Mouse (Mus musculus) spleen, adult 2 months (tissue): Measurements from ENCODE around the gene Afg1l. TPM values are rescaled to one million over a fixed set of nuclear protein-coding genes. Genes with fewer than 3 reads are reported as not detected.

Source experiments
- DNase-seq, 2 experiments: peaks; one replicate each; pipeline versions ENCODE4 v3.0.0 to v3.0.0-alpha.2; 2012 to 2021; ENCODE audit warnings: low spot score in 2 of 2, low read depth in 1 of 2
- H3K27ac ChIP-seq: fragments of 200-500 bp; 2 replicates; pipeline ENCODE4 v1.5.1; 2012; ENCODE audit warnings: low read length, inconsistent platforms; ENCODE audit not compliant: insufficient read depth
- H3K27me3 ChIP-seq: fragments of 200-500 bp; 2 replicates; pipeline ENCODE4 v1.6.1; 2012; ENCODE audit warnings: mild to moderate bottlenecking, moderate library complexity, low read length, inconsistent platforms; ENCODE audit not compliant: control insufficient read depth, insufficient read depth
- H3K36me3 ChIP-seq: fragments of 200-500 bp; 2 replicates; pipeline ENCODE4 v1.6.1; 2012; ENCODE audit warnings: mild to moderate bottlenecking, low read length, inconsistent platforms; ENCODE audit not compliant: control insufficient read depth, insufficient read depth
- H3K4me1 ChIP-seq: fragments of 200-500 bp; 2 replicates; pipeline ENCODE4 v1.6.1; 2011; ENCODE audit warnings: inconsistent platforms; ENCODE audit not compliant: control insufficient read depth, insufficient read depth, insufficient read length
- H3K4me3 ChIP-seq: fragments of 200-500 bp; 2 replicates; pipeline ENCODE4 v1.5.1; 2011; ENCODE audit warnings: mild to moderate bottlenecking, inconsistent platforms; ENCODE audit not compliant: insufficient read depth, insufficient read length; ENCODE audit errors: extremely low read depth
- CTCF ChIP-seq: fragments of 200-500 bp; IDR thresholded peaks from 2 replicates; pipeline ENCODE4 v1.5.1; 2011; ENCODE audit warnings: mild to moderate bottlenecking, inconsistent platforms; ENCODE audit not compliant: insufficient read depth, insufficient read length, insufficient replicate concordance; ENCODE audit errors: extremely low read depth
- POLR2A ChIP-seq: fragments of 200-500 bp; IDR thresholded peaks from 2 replicates; pipeline ENCODE4 v1.6.1; 2011; ENCODE audit warnings: low read depth, low read length, inconsistent platforms
- WGBS: fragments of 180-500 bp; shearing (Covaris S2); methylation state at CpG from one replicate; pipeline ENCODE4 v1.1.7; 2018; 5-methylcytosine and 5-hydroxymethylcytosine counted together
- polyA plus RNA-seq: library from polyadenylated mRNA; depleted of rRNA; stranded (reverse); fragments of >200 nt; gene quantifications from 2 replicates; pipeline ENCODE4 v1.2.3, GENCODE M21; 2012

Afg1l gene
- polyA plus RNA-seq, 1 experiment = 2.1 TPM

DNA sequence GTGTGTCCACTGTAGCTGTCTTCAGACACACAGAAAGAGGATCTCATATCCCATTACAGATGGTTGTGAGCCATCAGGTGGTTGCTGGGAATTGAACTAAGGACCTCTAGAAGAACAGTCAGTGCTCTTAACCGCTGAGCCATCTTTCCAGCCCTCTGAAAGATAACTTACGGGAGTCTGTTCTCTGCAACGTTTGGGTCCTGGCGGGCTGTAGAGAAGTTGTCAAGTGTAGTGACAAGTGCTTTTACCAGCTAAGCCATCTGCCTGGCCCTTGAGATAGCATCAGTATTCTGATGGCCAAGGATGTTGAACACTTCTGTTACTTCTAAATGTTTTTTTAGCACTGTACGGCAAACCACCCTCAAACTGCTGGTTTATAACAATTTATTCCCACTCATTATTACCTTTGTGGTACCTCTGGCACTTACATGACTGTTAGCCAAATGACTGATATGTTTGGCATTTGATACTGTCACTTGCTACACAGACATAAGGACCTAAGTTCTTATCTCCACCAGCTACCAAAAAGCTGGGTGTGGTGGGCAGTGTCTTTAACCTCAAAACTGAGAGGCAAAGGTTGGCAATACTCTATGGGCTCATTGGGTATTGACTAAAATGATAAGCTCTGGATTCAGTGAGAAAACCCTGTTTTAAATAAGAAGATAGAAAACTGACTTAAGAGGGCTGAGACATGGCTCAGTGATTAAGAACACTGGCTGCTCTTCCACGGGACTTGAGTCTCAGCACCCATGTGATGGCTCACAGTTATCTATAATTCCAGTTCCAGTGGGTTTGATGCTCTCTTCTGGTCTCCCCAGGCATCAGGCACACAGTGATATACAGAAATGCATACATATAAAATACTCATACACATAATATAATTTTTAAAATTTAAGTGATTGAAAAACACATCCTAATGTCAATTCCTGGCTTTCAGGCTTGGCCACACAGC is 33.1 kb upstream of the Afg1l start:
- Histone ChIP-seq H3K36me3 (peaks cover 7% of the 10 kb centered on the region), H3K27me3 (no peaks in the 10 kb centered on the region), H3K4me1 (no peaks in the 10 kb centered on the region), H3K27ac (no peak overlapping the region), H3K4me3 (no peak overlapping the region)
- TF ChIP-seq CTCF = no peak
- DNase-seq = no peak
- WGBS = 83% methylated on average over 6 of the region's 6 CpGs

- no peak for DNase-seq
- no peak for TF ChIP-seq POLR2A
- TF ChIP-seq CTCF = no peak
- peaks cover 7% of the 10 kb centered on the region for H3K36me3 ChIP-seq
- H3K4me3 ChIP-seq = no peak overlapping the region
- H3K27me3 ChIP-seq = no peaks in the 10 kb centered on the region
- H3K27ac ChIP-seq = no peak overlapping the region
- WGBS = 91% methylated on average over 6 of the region's 6 CpGs
- H3K4me1 ChIP-seq = no peaks in the 10 kb centered on the region; the same call in 1 of the 2 replicates
Observed at GRCm38 (mm10) chr10:42510141-42510540, 31.8 kb upstream of the Afg1l start.

GRCm38 (mm10) chr10:42504096-42504710 is 25.8 kb upstream of the Afg1l start:
- Histone ChIP-seq H3K36me3 (peaks cover 5% of the 10 kb centered on the region), H3K27me3 (no peaks in the 10 kb centered on the region), H3K27ac (no peak overlapping the region), H3K4me1 (peaks cover 3% of the 10 kb centered on the region; the same call in 1 of the 2 replicates), H3K4me3 (no peak overlapping the region)
- WGBS = 63% methylated on average over 10 of the region's 10 CpGs
- TF ChIP-seq POLR2A (no peak), CTCF (no peak)
- no peak for DNase-seq

DNA sequence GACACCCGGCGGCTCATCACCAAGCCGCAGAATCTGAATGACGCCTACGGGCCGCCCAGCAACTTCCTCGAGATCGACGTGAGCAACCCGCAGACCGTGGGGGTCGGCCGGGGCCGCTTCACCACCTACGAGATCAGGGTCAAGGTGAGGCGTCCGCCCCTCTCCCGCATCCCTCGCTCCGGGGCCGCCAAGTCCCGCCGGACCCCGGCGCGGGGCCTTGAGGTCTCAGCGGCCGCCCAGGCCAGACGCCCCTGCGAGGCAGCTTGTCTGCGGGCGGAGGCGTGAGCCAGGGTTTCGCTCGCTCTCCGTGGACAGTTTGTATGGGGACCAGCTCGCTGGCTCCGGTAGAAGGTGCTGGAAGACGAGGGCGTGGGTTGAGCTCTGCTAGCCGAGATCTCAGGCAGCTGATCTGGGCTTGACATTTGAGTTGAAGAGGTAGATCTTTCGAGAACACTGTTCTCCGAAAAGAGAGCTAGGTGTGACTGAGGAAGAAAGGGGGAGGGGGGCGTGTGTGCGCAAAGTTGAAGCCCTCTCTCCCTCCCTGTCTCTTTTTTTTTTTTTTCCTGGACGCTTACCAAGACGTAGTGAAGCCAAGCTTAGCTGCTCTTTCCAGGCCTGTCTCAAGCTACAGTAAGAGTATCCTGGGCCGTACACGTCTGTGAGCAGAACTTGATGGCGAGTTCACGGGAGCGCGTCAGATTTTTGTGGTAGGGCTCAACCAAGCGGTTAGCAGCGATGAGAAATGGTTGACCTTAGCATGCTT is 24.2 kb upstream of the Afg1l start:
- under 1% methylated on average over 54 of the region's 55 CpGs for WGBS
- Histone ChIP-seq H3K4me1 (peaks cover 3% of the 10 kb centered on the region; the same call in 1 of the 2 replicates), H3K27me3 (no peaks in the 10 kb centered on the region), H3K36me3 (no peaks in the 10 kb centered on the region), H3K27ac (peak overlapping the region; percentile 89), H3K4me3 (peak overlapping the region; percentile 78)
- peak; percentile 51 for DNase-seq
- TF ChIP-seq CTCF = no peak
- TF ChIP-seq POLR2A = no peak

DNA sequence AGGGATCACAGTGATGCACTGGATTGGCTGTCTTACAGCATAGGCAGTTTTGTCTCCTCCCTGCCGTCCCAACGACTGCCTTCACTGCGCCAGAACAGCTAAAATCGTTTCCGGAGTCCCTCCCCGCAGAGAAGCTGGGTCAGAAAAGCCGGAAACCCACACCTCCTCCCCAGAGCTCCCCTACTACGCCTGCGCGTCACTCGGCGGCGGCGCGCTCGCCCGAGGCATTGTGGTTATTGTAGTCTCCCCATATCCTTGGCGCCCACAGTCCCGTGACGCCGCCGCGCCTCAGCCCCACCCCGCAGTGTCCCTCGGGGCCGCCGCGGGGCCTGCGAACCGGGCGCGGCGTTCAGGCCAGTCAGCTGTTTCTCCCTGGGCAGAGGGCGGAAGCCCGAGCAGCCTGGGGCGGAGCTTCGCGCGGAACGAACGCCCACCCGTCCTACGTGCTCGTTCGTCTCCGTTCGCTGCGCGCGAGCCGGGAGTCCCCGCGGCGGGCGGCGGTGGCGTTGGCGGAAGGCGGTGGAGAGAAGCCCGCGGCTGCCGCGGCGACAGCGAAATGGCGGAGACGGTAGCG is 23.5 kb upstream of the Afg1l start, which contains the start of gene Snx3:
Gene Snx3, plus strand, starts transcription at position 256 of the 574 bp plus-strand sequence.
- Histone ChIP-seq H3K4me3 (peak within 1 kb of the TSS; percentile 78), H3K36me3 (no peaks in the 10 kb centered on the region), H3K4me1 (peaks cover 3% of the 10 kb centered on the region; the same call in 1 of the 2 replicates), H3K27ac (peak within 1 kb of the TSS; percentile 89), H3K27me3 (no peaks in the 10 kb centered on the region)
- DNase-seq = peak; percentile 95 to 96
- under 1% methylated on average over 68 of the region's 68 CpGs for WGBS
- peak; percentile 83 for TF ChIP-seq POLR2A
- TF ChIP-seq CTCF = no peak

- DNase-seq = no peak
- H3K27ac ChIP-seq = peak overlapping the region; percentile 78
- no peaks in the 10 kb centered on the region for H3K27me3 ChIP-seq
- TF ChIP-seq CTCF = no peak
- no peak for TF ChIP-seq POLR2A
- H3K4me1 ChIP-seq = 0 out of 2 replicates have a peak, but pooled peaks cover 3% of the 10 kb centered on the region
- peak overlapping the region; percentile 78; the same call in 1 of the 2 replicates for H3K4me3 ChIP-seq
- H3K36me3 ChIP-seq = no peaks in the 10 kb centered on the region
- WGBS = 71% methylated on average over 5 of the region's 5 CpGs
Observed at GRCm38 (mm10) chr10:42501161-42501560, 22.8 kb upstream of the Afg1l start.
